Mouse (Mus musculus): Measurements from ENCODE around the gene Adora1. TPM values are rescaled to one million over a fixed set of nuclear protein-coding genes. Genes with fewer than 3 reads are reported as not detected.

Gene Adora1
- polyA plus RNA-seq, 1 experiment from 2014 or later: 0.08 TPM

DNA sequence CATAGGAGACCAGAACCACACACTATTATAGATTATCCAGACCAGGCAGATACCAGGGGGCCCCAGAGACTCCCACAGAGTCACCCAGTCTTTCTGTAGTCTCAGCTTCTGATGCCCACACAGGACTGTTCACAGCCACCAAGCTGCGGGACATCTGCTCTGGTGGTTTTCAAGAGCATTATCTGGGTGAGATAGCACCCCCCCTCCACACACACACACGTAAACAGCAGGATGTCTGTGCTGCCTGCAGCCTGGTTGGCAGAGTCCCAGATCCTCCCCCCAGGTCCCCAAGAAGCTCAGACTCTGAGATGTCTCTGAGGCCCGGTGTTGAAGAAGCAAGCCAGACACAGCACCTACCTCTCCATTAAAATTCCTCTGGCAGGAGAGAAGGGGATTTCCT is 39.7 kb downstream of the Adora1 start:
- Histone ChIP-seq H3K4me1 (ENCODE audit: control insufficient read depth, insufficient read depth, low read length) (no peaks in the 10 kb centered on the region), H3K27ac (ENCODE audit: low read depth, low read length) (no peak overlapping the region), H3K4me3 (ENCODE audit: low read depth, low read length) (no peak overlapping the region), H3K27me3 (ENCODE audit: control insufficient read depth, insufficient read depth, low read length) (no peaks in the 10 kb centered on the region), H3K36me3 (ENCODE audit: control insufficient read depth, insufficient read depth, low read length) (no peaks in the 10 kb centered on the region), H3K4me2 (no peak overlapping the region), H3K9me3 (ENCODE audit: control insufficient read depth, low read length) (no peaks in the 10 kb centered on the region), H3K9ac (ENCODE audit: low read length) (no peak overlapping the region)
- 82% methylated on average over 3 of the region's 3 CpGs for WGBS
- no peak for ATAC-seq (ENCODE audit: low FRiP score)
- DNase-seq (ENCODE audit: low spot score, missing footprints): peak; percentile 57

DNA sequence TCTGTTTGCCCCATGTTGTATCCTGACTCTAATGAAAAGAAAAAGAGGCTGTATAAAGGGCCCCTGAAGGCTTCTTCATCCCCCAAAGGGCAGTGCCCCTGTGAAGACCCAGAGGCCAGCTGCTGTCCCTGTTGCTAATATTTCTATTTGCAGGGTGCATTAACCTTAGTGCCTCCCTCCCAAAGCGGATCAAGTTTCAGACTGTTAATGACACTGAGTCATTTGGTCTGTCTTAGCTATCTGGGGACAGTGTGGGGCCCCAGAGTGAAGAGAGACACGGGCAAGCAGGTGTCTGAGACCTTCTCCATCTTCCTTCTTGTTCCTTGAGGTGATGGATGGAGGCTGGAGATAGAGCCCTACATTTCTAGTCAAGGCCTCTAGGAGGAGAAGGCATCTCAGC is 40.1 kb downstream of the Adora1 start:
- Histone ChIP-seq H3K27ac (ENCODE audit: low read depth, low read length) (no peak overlapping the region), H3K9ac (ENCODE audit: low read length) (no peak overlapping the region), H3K36me3 (ENCODE audit: control insufficient read depth, insufficient read depth, low read length) (no peaks in the 10 kb centered on the region), H3K9me3 (ENCODE audit: control insufficient read depth, low read length) (no peaks in the 10 kb centered on the region), H3K4me1 (ENCODE audit: control insufficient read depth, insufficient read depth, low read length) (no peaks in the 10 kb centered on the region), H3K4me2 (no peak overlapping the region), H3K27me3 (ENCODE audit: control insufficient read depth, insufficient read depth, low read length) (no peaks in the 10 kb centered on the region), H3K4me3 (ENCODE audit: low read depth, low read length) (no peak overlapping the region)
- DNase-seq (ENCODE audit: low spot score, missing footprints): no peak
- no peak for ATAC-seq (ENCODE audit: low FRiP score)
- 77% methylated on average over 2 of the region's 2 CpGs for WGBS

DNA sequence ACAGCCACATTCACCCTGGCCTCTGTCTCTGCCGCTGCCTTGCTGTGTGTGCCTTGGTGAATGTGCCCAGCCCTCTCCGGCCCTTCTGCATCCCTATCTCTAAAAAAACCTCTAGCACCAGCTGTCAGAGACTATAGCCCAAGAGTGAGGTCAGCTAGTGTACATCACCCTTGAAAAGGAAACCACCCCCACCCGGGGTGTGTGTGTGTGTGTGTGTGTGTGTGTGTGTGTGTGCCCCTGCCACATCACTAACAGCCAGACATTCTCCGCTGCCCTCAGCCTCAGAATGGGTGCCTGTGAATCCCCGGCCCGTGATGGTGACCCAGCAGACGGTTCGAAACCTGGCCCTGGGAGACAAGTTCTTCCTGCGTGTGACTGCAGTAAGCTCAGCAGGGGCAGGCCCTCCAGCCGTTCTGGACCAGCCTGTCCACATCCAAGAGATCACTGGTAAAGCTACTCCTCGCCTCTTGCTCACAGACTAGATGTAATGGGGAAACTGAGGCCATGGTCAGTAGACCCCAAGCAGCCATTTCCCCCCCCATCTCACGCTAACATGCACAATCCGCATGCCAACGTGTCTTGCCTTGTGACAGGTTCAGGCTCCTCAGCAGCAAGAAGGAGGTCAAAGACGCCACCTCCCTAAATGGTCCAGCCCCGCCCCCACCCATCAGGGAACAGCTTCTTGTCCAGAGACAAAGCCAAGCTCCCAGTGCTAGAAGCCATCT is 40.8 kb downstream of the Adora1 start:
- 79% methylated on average over 16 of the region's 16 CpGs for WGBS
- no peak for ATAC-seq (ENCODE audit: low FRiP score)
- DNase-seq (ENCODE audit: low spot score, missing footprints): no peak
- no peaks in the 10 kb centered on the region for H3K9me3 ChIP-seq (ENCODE audit: control insufficient read depth, low read length)
- H3K4me3 ChIP-seq (ENCODE audit: low read depth, low read length): no peak overlapping the region
- H3K27me3 ChIP-seq (ENCODE audit: control insufficient read depth, insufficient read depth, low read length): no peaks in the 10 kb centered on the region
- no peaks in the 10 kb centered on the region for H3K36me3 ChIP-seq (ENCODE audit: control insufficient read depth, insufficient read depth, low read length)
- H3K27ac ChIP-seq (ENCODE audit: low read depth, low read length): no peak overlapping the region
- no peak overlapping the region for H3K4me2 ChIP-seq
- no peak overlapping the region for H3K9ac ChIP-seq (ENCODE audit: low read length)
- no peaks in the 10 kb centered on the region for H3K4me1 ChIP-seq (ENCODE audit: control insufficient read depth, insufficient read depth, low read length)

DNA sequence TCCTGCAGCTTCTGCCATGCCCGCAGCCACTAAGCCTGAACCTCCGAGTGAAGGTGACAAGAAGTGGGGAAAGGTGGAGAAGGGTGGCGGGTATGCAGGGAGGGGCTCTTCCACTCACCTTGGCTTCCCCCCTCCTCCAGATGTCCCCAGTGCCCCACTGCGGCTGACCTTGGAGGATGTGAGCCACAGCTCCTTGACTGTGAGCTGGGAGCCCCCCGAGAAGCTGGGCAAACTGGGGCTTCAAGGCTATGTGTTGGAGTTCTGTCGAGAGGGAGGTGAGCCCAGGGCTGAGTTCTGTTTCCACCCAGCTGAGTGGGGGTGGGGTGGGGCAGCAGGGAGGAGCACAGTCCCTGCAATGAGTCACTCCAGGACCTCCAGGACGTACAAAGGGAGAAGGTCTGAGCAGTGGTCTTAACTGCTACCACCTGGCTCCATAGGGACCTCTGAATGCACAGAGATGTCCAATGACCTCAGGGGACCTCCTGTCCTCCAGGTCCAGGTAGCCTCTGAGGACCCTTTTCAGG is 41.5 kb downstream of the Adora1 start:
- WGBS: 69% methylated on average over 7 of the region's 7 CpGs
- H3K9ac ChIP-seq (ENCODE audit: low read length): no peak overlapping the region
- ATAC-seq (ENCODE audit: low FRiP score): no peak

DNA sequence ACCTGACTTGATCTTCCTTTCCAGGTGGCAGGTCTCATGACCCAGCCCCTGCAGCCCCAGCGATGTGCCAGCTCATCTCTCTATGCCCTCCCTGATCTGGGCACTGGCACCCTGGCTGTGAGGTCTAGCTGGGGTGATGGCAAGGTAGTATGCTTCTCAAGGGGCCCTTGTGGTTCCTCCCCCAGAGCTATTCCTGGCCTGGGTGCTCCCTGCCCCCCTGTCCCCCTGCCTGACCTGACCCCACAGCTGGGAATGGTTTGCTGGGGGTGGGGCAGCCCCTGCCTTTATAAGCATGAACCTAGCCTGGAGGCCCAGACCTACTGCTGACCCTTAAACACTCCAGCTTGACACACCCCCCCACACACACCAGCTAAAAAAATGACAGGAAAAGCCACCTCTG is 42.1 kb downstream of the Adora1 start, which contains the start of gene Mybph:
Gene Mybph, plus strand, starts transcription at position 323 of the 400 bp plus-strand sequence.
- Histone ChIP-seq H3K4me1 (ENCODE audit: control insufficient read depth, insufficient read depth, low read length) (no peaks in the 10 kb centered on the region), H3K4me2 (no peak within 1 kb of the TSS), H3K27ac (ENCODE audit: low read depth, low read length) (no peak within 1 kb of the TSS), H3K9ac (ENCODE audit: low read length) (no peak within 1 kb of the TSS), H3K9me3 (ENCODE audit: control insufficient read depth, low read length) (no peaks in the 10 kb centered on the region), H3K4me3 (ENCODE audit: low read depth, low read length) (no peak within 1 kb of the TSS), H3K27me3 (ENCODE audit: control insufficient read depth, insufficient read depth, low read length) (no peaks in the 10 kb centered on the region), H3K36me3 (ENCODE audit: control insufficient read depth, insufficient read depth, low read length) (no peaks in the 10 kb centered on the region)
- 55% methylated on average over 1 of the region's 1 CpGs for WGBS
- ATAC-seq (ENCODE audit: low FRiP score): no peak
- DNase-seq (ENCODE audit: low spot score, missing footprints): no peak

More for the DNA sequence above, 41.5 kb downstream of the Adora1 start:
- H3K4me3 ChIP-seq (ENCODE audit: low read depth, low read length): no peak overlapping the region
- no peaks in the 10 kb centered on the region for H3K27me3 ChIP-seq (ENCODE audit: control insufficient read depth, insufficient read depth, low read length)
- no peaks in the 10 kb centered on the region for H3K9me3 ChIP-seq (ENCODE audit: control insufficient read depth, low read length)
- H3K4me2 ChIP-seq: no peak overlapping the region
- H3K4me1 ChIP-seq (ENCODE audit: control insufficient read depth, insufficient read depth, low read length): no peaks in the 10 kb centered on the region
- no peak overlapping the region for H3K27ac ChIP-seq (ENCODE audit: low read depth, low read length)
- H3K36me3 ChIP-seq (ENCODE audit: control insufficient read depth, insufficient read depth, low read length): no peaks in the 10 kb centered on the region
- no peak for DNase-seq (ENCODE audit: low spot score, missing footprints)

GRCm38 (mm10) chr1:134192024-134192423 is 43.2 kb downstream of the Adora1 start:
- H3K4me1 ChIP-seq (ENCODE audit: control insufficient read depth, insufficient read depth, low read length): no peaks in the 10 kb centered on the region
- WGBS: 65% methylated on average over 4 of the region's 4 CpGs
- H3K27ac ChIP-seq (ENCODE audit: low read depth, low read length): no peak overlapping the region
- ATAC-seq (ENCODE audit: low FRiP score) (no peak), DNase-seq (ENCODE audit: low spot score, missing footprints) (no peak)
- no peak overlapping the region for H3K9ac ChIP-seq (ENCODE audit: low read length)
- no peak overlapping the region for H3K4me3 ChIP-seq (ENCODE audit: low read depth, low read length)
- no peak overlapping the region for H3K4me2 ChIP-seq
- H3K36me3 ChIP-seq (ENCODE audit: control insufficient read depth, insufficient read depth, low read length): no peaks in the 10 kb centered on the region
- H3K9me3 ChIP-seq (ENCODE audit: control insufficient read depth, low read length): no peaks in the 10 kb centered on the region
- no peaks in the 10 kb centered on the region for H3K27me3 ChIP-seq (ENCODE audit: control insufficient read depth, insufficient read depth, low read length)

DNA sequence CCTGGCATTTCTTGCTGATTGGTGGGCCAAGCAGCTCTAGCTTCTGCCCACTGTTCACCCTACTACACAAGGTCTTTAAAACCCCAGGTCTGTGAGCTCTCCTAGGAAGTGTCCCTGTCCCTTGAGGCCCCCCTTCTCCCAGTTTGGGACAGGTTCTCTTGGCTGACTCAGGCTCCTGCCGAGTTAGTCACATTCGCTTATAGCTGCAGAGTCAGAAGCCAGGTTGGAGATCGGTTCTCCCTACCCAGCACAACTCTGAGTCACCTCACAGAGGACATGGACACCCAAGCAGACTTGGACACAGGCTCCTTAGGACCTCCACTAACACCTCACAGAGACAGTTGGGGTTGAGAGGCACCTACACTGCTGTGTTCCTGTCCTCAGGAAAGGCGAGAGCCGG is 44.0 kb downstream of the Adora1 start:
- 88% methylated on average over 5 of the region's 5 CpGs for WGBS
- Histone ChIP-seq H3K27ac (ENCODE audit: low read depth, low read length) (no peak overlapping the region), H3K4me2 (no peak overlapping the region), H3K27me3 (ENCODE audit: control insufficient read depth, insufficient read depth, low read length) (no peaks in the 10 kb centered on the region), H3K9ac (ENCODE audit: low read length) (no peak overlapping the region), H3K4me1 (ENCODE audit: control insufficient read depth, insufficient read depth, low read length) (no peaks in the 10 kb centered on the region), H3K9me3 (ENCODE audit: control insufficient read depth, low read length) (no peaks in the 10 kb centered on the region), H3K4me3 (ENCODE audit: low read depth, low read length) (no peak overlapping the region), H3K36me3 (ENCODE audit: control insufficient read depth, insufficient read depth, low read length) (no peaks in the 10 kb centered on the region)
- DNase-seq (ENCODE audit: low spot score, missing footprints) (no peak), ATAC-seq (ENCODE audit: low FRiP score) (no peak)

- H3K4me2 ChIP-seq: no peak overlapping the region
- H3K9ac ChIP-seq (ENCODE audit: low read length): no peak overlapping the region
- H3K9me3 ChIP-seq (ENCODE audit: control insufficient read depth, low read length): no peaks in the 10 kb centered on the region
- H3K4me3 ChIP-seq (ENCODE audit: low read depth, low read length): no peak overlapping the region
- no peak overlapping the region for H3K27ac ChIP-seq (ENCODE audit: low read depth, low read length)
- WGBS: 23% methylated on average over 12 of the region's 12 CpGs
- H3K36me3 ChIP-seq (ENCODE audit: control insufficient read depth, insufficient read depth, low read length): no peaks in the 10 kb centered on the region
- no peaks in the 10 kb centered on the region for H3K27me3 ChIP-seq (ENCODE audit: control insufficient read depth, insufficient read depth, low read length)
- DNase-seq (ENCODE audit: low spot score, missing footprints) (no peak), ATAC-seq (ENCODE audit: low FRiP score) (no peak; the same call in 1 of the 2 replicates)
- no peaks in the 10 kb centered on the region for H3K4me1 ChIP-seq (ENCODE audit: control insufficient read depth, insufficient read depth, low read length)
Measured at GRCm38 (mm10) chr1:134188989-134189729, 46.1 kb downstream of the Adora1 start.

GRCm38 (mm10) chr1:134188217-134188616 is 47.0 kb downstream of the Adora1 start:
- ATAC-seq (ENCODE audit: low FRiP score) (no peak), DNase-seq (ENCODE audit: low spot score, missing footprints) (no peak)
- Histone ChIP-seq H3K36me3 (ENCODE audit: control insufficient read depth, insufficient read depth, low read length) (no peaks in the 10 kb centered on the region), H3K4me2 (no peak overlapping the region), H3K27ac (ENCODE audit: low read depth, low read length) (no peak overlapping the region), H3K9me3 (ENCODE audit: control insufficient read depth, low read length) (no peaks in the 10 kb centered on the region), H3K4me3 (ENCODE audit: low read depth, low read length) (no peak overlapping the region), H3K4me1 (ENCODE audit: control insufficient read depth, insufficient read depth, low read length) (no peaks in the 10 kb centered on the region), H3K9ac (ENCODE audit: low read length) (no peak overlapping the region), H3K27me3 (ENCODE audit: control insufficient read depth, insufficient read depth, low read length) (no peaks in the 10 kb centered on the region)
- 82% methylated on average over 5 of the region's 5 CpGs for WGBS
